Mouse (Mus musculus) forebrain, embryonic 11.5 days (tissue): ENCODE measurements at regions not wholly inside any gene's neighbourhood (a gene's known extent, or its start where the extent isn't known, plus 50 kb on each side); places are given as distances from the start of the nearest gene placed in this dataset.

ENCODE experiments used
- ATAC-seq: fragments of 200-750 bp; cut with Nextera tagmentation; replicated peaks from 2 replicates; pipeline ENCODE4 v1.8.0; 2017; ENCODE audit warnings: moderate TSS enrichment; ENCODE audit not compliant: low FRiP score
- DNase-seq: peaks from one replicate; pipeline ENCODE4 v3.0.0-alpha.2; 2017; ENCODE audit warnings: low spot score
- H3K27ac ChIP-seq: fragments of 300-500 bp; sonication (generic); 2 replicates; pipeline ENCODE4 v1.5.1; 2014; ENCODE audit warnings: low read depth, low read length
- H3K27me3 ChIP-seq: fragments of 300-500 bp; sonication (generic); 2 replicates; pipeline ENCODE4 v1.6.1; 2014; ENCODE audit warnings: mild to moderate bottlenecking, low read length, mixed read lengths; ENCODE audit not compliant: control insufficient read depth, insufficient read depth
- H3K36me3 ChIP-seq: fragments of 300-500 bp; sonication (generic); 2 replicates; pipeline ENCODE4 v1.6.1; 2014; ENCODE audit warnings: mild to moderate bottlenecking, low read length, moderate library complexity, mixed read lengths; ENCODE audit not compliant: control insufficient read depth, insufficient read depth
- H3K4me1 ChIP-seq: fragments of 300-500 bp; sonication (generic); replicated peaks from 2 replicates; pipeline ENCODE4 v1.6.1; 2014; ENCODE audit warnings: low read length, mixed read lengths; ENCODE audit not compliant: control insufficient read depth, insufficient read depth
- H3K4me2 ChIP-seq: fragments of 300-500 bp; sonication (generic); 2 replicates; pipeline ENCODE4 v1.6.1; 2014; ENCODE audit warnings: low read depth, mild to moderate bottlenecking, low read length, moderate library complexity, mixed read lengths; ENCODE audit not compliant: severe bottlenecking
- H3K4me3 ChIP-seq: fragments of 300-500 bp; sonication (generic); 2 replicates; pipeline ENCODE4 v1.5.1; 2014; ENCODE audit warnings: low read depth, low read length
- H3K9ac ChIP-seq: fragments of 300-500 bp; sonication (generic); 2 replicates; pipeline ENCODE4 v1.6.1; 2014; ENCODE audit warnings: low read length
- H3K9me3 ChIP-seq: fragments of 300-500 bp; sonication (generic); 2 replicates; pipeline ENCODE4 v1.6.1; 2016; ENCODE audit warnings: low read length, mixed read lengths; ENCODE audit not compliant: control insufficient read depth
- WGBS: fragments of 180-500 bp; shearing (Covaris S2); extraction: QIAGEN DNeasy Blood & Tissue Kit; methylation state at CpG from one replicate; pipeline ENCODE4 v1.1.7; 2014; 5-methylcytosine and 5-hydroxymethylcytosine counted together

DNA sequence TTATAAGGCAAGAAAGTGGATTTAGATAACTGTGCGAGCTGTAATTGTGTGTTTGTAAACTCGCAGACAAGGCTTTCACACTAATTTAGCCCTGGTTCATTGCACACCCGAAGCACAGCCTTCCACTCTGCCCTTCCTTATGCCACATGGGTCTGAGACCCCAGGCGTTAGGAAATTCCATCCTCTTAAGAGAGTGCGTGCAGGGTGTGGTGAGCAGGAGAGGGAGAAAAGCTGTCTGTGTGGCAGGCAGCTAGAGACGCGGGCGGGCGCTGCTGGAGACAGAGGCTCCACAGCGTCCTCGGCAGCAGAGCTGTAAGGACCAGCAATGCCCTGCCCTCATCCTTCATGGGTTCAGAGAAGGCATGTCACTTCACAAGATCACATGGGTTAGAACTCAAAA, 176.6 kb upstream of the Dapk1 start:
- Histone ChIP-seq H3K27ac (no peak overlapping the region), H3K9ac (no peak overlapping the region), H3K27me3 (no peaks in the 10 kb centered on the region), H3K4me3 (no peak overlapping the region), H3K4me1 (peaks cover 6% of the 10 kb centered on the region), H3K9me3 (no peaks in the 10 kb centered on the region), H3K4me2 (no peak overlapping the region), H3K36me3 (no peaks in the 10 kb centered on the region)
- ATAC-seq (no peak), DNase-seq (peak; percentile 48)
- 64% methylated on average over 11 of the region's 11 CpGs for WGBS

DNA sequence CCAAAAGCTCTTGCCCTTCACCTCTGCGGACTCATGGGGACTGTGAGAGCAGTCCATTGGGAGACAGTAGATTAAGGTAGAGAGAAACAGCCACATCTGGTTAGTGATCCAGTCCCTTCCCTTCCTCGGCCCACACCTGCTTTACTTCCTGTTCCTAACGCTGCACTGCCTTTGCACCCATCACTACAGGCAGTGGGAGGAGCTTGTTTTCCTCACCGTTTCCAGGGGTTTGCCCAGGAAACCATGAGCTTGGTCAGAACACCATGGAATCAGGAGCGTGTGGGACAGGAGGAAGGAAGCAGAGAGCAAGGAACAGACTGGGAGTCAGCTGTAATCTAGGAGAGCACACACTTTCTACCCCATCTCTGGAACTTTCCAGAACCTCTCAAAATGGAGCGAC, 176.2 kb upstream of the Dapk1 start:
- H3K27me3 ChIP-seq, result no peaks in the 10 kb centered on the region
- ATAC-seq, result no peak
- no peak overlapping the region for H3K4me3 ChIP-seq
- H3K9me3 ChIP-seq, result no peaks in the 10 kb centered on the region
- H3K4me1 ChIP-seq, result peaks cover 6% of the 10 kb centered on the region
- no peaks in the 10 kb centered on the region for H3K36me3 ChIP-seq
- H3K4me2 ChIP-seq, result no peak overlapping the region
- no peak overlapping the region for H3K9ac ChIP-seq
- no peak overlapping the region for H3K27ac ChIP-seq
- 90% methylated on average over 6 of the region's 6 CpGs for WGBS
- DNase-seq, result no peak

DNA sequence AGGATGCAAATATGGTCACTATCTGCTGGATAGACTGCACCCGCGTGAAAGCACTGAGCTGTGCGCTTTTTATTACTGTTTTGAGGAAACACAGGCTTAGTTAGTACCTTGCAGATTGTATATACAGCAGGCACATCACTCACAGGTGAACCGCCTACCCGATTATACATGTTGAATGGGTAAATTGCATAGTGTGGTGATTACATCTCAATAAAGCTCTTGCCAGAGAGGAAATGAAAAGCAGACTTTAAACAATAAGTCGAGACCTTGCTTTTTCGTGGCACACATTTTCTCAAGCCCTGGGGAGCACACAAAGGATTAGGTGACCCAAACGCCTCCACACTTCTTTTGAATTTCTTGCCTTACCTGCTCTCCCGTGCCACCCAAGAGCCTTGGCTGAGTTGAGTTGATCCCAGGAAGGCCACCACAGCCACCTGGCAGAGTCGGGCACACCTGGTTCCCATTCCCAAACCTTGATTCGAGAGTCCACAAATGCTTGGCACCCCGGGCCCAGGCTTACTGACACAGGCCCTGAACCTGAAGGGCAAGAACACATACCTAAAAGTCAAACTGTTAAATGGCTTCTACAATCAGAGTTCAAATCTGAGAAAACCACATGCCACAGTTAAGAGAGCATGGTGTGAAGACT, 175.4 kb upstream of the Dapk1 start:
- no peaks in the 10 kb centered on the region for H3K9me3 ChIP-seq
- DNase-seq (no peak), ATAC-seq (no peak)
- WGBS, result 86% methylated on average over 12 of the region's 12 CpGs
- H3K9ac ChIP-seq, result no peak overlapping the region
- no peaks in the 10 kb centered on the region for H3K36me3 ChIP-seq
- H3K4me3 ChIP-seq, result no peak overlapping the region
- no peak overlapping the region for H3K4me2 ChIP-seq
- no peaks in the 10 kb centered on the region for H3K27me3 ChIP-seq
- H3K27ac ChIP-seq, result no peak overlapping the region
- H3K4me1 ChIP-seq, result peaks cover 6% of the 10 kb centered on the region

DNA sequence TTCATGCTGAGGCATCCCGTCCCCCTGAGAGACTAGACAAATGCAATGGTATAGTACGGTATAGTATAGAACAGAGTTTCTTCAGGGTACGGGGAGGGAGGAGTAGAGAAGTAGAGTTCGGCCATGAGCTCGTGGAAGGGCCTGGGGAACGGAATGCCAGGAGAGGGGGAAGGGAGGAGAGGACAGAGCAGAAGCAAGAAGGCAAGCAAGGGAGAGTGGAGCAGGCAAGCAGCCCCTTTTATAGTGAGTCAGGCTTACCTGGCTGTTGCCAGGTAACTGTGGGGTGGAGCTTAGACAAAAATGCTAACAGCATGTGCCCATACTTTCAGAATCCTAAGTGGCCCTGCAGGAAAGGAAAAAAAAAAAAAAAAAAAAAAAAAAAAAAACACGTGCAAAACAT, 174.7 kb upstream of the Dapk1 start:
- Histone ChIP-seq H3K9me3 (no peaks in the 10 kb centered on the region; the same call in 1 of the 2 replicates), H3K4me3 (no peak overlapping the region), H3K4me2 (no peak overlapping the region), H3K9ac (no peak overlapping the region), H3K36me3 (no peaks in the 10 kb centered on the region), H3K27me3 (no peaks in the 10 kb centered on the region), H3K27ac (no peak overlapping the region), H3K4me1 (peaks cover 6% of the 10 kb centered on the region)
- 58% methylated on average over 7 of the region's 7 CpGs for WGBS
- ATAC-seq, result no peak
- DNase-seq, result no peak

DNA sequence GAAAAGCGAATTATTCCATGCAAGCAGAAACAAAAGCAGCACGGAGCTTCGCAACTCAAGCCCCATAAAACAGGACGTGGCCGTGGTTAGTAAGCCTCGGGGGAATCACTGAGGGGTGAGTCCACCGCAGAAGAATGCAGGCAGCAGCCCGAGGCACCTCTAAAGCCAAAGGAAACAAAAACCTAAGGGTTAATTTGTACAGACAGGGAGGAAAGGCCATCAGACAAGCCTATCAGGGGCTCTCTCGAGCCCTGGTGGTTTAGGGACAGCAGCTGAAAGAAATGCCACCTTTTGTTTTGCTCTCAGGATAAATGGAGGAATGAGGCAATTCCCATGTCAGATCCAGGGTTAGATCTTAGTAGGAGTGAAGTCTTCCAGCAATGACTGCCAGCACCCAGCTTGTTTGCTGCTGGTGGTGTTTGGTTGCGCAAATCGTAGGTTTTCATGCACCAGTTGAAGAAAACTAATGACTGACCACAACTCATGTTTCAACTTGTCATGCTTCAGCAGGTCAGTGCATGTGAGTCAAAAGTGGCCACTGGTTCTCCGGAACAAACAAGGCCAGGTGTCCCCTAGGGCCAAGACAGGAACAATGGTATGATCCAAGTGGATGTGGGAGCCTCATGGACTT, 173.9 kb upstream of the Dapk1 start:
- H3K27ac ChIP-seq, result no peak overlapping the region
- no peak overlapping the region for H3K9ac ChIP-seq
- H3K4me3 ChIP-seq, result no peak overlapping the region

DNA sequence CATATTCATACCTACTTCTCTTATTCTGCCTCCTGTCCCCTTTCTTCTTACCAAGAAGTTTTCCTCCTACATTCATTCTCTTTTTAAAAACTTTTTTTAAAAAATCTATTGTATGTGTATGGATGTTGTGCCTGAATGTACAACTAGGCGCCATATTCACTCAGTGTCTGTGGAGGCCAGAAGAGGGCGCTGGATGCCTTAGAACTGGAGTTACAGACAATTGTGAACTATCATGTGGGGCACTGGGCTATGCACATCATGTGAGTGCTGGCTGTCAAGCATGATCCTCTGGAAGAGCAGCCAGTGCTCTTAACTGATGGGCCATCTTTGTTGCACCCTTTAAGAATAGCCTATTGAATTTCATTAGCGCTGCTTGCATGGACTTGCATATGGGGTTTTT, 172.6 kb upstream of the Dapk1 start:
- Histone ChIP-seq H3K27ac (no peak overlapping the region), H3K4me3 (no peak overlapping the region), H3K9me3 (no peaks in the 10 kb centered on the region; the same call in 1 of the 2 replicates), H3K9ac (no peak overlapping the region), H3K36me3 (no peaks in the 10 kb centered on the region), H3K4me1 (peaks cover 6% of the 10 kb centered on the region), H3K4me2 (no peak overlapping the region), H3K27me3 (no peaks in the 10 kb centered on the region)
- 72% methylated on average over 3 of the region's 3 CpGs for WGBS
- DNase-seq (peak; percentile 45), ATAC-seq (no peak)

More for the DNA sequence above, 173.9 kb upstream of the Dapk1 start:
- no peaks in the 10 kb centered on the region for H3K36me3 ChIP-seq
- DNase-seq (peak; percentile 41), ATAC-seq (no peak)
- WGBS, result 32% methylated on average over 12 of the region's 12 CpGs
- H3K4me2 ChIP-seq, result no peak overlapping the region
- H3K4me1 ChIP-seq, result peaks cover 6% of the 10 kb centered on the region
- H3K27me3 ChIP-seq, result no peaks in the 10 kb centered on the region
- H3K9me3 ChIP-seq, result no peaks in the 10 kb centered on the region; the same call in 1 of the 2 replicates

DNA sequence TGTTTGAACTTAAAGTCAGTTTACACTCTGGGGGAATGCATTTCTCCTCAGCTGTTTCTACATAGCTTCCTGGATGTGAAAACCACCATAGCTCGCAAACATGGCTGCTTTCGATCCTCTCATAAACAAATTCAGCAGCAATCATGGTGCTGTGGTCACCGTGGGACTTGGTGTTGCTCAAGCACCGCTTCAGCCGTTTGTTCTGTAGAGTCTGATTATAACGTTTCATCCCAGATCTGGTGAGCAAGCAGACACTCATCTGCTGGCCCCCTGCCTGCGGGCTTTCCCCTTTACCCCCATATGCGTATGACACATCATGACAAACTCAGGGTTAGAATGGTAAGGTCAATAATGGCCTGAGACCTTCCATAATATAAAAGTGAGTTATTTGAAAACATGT, 170.3 kb upstream of the Dapk1 start:
- H3K9me3 ChIP-seq, result no peaks in the 10 kb centered on the region; the same call in 1 of the 2 replicates
- ATAC-seq (no peak), DNase-seq (no peak)
- H3K9ac ChIP-seq, result no peak overlapping the region
- 91% methylated on average over 8 of the region's 8 CpGs for WGBS
- H3K27me3 ChIP-seq, result no peaks in the 10 kb centered on the region
- H3K4me2 ChIP-seq, result no peak overlapping the region
- H3K36me3 ChIP-seq, result no peaks in the 10 kb centered on the region
- H3K4me1 ChIP-seq, result peaks cover 6% of the 10 kb centered on the region
- H3K4me3 ChIP-seq, result no peak overlapping the region
- H3K27ac ChIP-seq, result no peak overlapping the region

DNA sequence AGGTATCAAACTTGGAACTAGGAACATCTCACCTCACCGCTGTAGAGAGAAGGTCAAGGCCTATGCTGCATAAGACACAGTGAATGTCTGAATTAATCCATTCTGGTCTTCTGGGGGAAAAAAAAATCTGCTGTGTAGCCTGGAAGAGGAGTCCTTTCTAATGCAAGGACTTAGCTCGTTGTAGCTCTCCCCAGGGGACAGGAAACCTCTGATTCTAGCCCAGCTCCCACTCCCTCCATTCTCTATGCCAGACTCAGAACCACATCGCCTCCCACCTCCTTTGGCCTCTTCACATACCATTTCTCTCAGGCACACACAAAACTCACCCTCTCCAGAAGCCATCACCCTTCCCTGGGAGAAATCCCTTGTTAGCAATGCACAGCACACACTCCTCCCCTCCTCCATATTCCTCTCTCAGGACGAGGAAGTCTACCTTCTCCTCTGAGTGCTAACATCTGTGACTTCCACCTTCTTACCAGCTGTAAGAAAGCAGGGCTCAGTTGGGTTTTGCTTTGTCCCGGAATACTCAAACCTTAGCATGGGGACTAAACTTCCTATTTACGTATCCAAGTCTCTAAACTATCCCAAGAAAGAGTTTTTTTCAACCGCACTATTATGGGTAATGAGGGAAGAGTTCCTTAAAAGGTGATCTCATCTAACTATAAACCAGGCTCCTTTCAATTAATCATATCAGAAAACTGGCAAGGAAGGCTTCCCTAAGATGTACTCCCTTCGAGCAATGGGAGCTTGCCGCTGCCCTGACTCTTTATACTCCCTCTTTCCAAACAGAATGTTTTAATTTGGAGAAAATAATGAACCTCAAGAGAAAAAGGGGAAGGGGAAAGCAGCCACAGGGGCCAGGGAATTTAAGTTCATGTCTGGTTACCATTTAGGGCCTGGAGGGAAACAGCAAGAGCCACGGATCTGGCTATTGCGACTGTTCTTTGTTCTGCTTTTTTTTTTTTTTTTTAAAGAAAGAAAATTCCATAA, 167.2 kb upstream of the Dapk1 start:
- 69% methylated on average over 11 of the region's 11 CpGs for WGBS

More for the DNA sequence above, 167.2 kb upstream of the Dapk1 start:
- no peak overlapping the region for H3K4me2 ChIP-seq
- DNase-seq (no peak), ATAC-seq (no peak)
- no peaks in the 10 kb centered on the region for H3K4me1 ChIP-seq
- H3K27me3 ChIP-seq, result no peaks in the 10 kb centered on the region
- H3K4me3 ChIP-seq, result no peak overlapping the region
- no peaks in the 10 kb centered on the region; the same call in 1 of the 2 replicates for H3K9me3 ChIP-seq
- H3K9ac ChIP-seq, result no peak overlapping the region
- H3K36me3 ChIP-seq, result no peaks in the 10 kb centered on the region
- H3K27ac ChIP-seq, result no peak overlapping the region
